Mouse (Mus musculus) frontal cortex, adult 2 months (tissue): Measurements from ENCODE around the gene Odaph. TPM values are rescaled to one million over a fixed set of nuclear protein-coding genes. Genes with fewer than 3 reads are reported as not detected.
"Not testable (repeated sequence)": the region's sequence is repeated elsewhere in the genome, so short reads cannot be mapped to it uniquely, and the experiment has no call there.

Experiments
- DNase-seq, 2 experiments: peaks; one replicate each; pipeline ENCODE4 v3.0.0; 2022; ENCODE audit warnings: low spot score in 1 of 2; ENCODE audit errors: extremely low spot score in 1 of 2
- polyA plus RNA-seq: library from polyadenylated mRNA; depleted of rRNA; stranded (reverse); fragments of >200 nt; gene quantifications from 2 replicates; pipeline ENCODE4 v1.2.3, GENCODE M21; 2012; rRNA removed

Odaph gene
- polyA plus RNA-seq, result not detected in 2 replicates

- DNase-seq, result no peak
These were observed at the start of gene Odaph for GRCm38 (mm10) chr5:91987236-91987635. Odaph (plus strand) TSS chr5:91987475.

DNA sequence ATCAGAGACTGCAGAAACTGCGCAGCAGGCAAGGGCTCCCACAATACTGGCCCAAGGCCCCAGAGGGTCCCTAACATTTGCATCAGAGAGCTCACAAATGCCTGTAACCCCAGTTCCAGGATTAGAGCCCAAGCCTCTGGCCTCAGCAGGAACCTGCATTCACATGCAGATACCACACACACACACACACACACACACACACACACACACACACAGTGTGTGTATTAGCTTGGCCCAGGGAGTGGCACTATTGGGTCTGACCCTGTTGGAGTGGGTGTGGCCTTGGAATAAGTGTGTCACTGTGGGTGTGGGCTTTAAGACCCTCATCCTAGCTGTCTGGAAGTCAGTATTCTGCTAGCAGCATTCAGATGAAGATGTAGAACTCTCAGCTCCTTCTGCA lies 41.7 kb upstream of the Odaph start:
- not testable (repeated sequence) for DNase-seq

GRCm38 (mm10) chr5:91947008-91947407 lies 40.3 kb upstream of the Odaph start:
- no peak for DNase-seq

GRCm38 (mm10) chr5:91949441-91949840 lies 37.8 kb upstream of the Odaph start:
- DNase-seq, result no peak

- peak in 1 of 2 experiments; percentile 60 for DNase-seq
These were observed 35.9 kb upstream of the Odaph start for GRCm38 (mm10) chr5:91951404-91951803.

- no peak for DNase-seq
These were observed 30.1 kb upstream of the Odaph start for GRCm38 (mm10) chr5:91956991-91957760.

DNA sequence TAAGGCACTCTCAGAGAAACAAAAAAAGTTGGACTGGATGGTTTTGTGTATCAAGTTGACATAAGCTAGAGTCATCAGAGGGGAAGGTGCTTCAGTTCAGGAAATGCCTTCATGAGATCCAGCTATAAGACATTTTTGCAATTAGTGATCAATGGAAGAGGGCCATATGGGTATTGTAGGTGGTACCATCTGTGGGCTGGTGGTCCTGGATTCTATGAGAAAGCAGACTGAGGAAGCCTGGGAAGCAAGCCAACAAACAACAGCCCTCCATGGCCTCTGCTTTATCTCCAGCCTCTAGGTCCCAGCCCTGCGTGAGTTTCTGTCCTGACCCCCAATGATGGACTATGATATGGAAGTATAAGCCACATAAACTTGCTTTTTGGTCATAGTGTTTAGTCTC lies 28.2 kb upstream of the Odaph start:
- DNase-seq, result no peak

- no peak for DNase-seq
These were observed 27.3 kb upstream of the Odaph start for GRCm38 (mm10) chr5:91959986-91960385.

DNA sequence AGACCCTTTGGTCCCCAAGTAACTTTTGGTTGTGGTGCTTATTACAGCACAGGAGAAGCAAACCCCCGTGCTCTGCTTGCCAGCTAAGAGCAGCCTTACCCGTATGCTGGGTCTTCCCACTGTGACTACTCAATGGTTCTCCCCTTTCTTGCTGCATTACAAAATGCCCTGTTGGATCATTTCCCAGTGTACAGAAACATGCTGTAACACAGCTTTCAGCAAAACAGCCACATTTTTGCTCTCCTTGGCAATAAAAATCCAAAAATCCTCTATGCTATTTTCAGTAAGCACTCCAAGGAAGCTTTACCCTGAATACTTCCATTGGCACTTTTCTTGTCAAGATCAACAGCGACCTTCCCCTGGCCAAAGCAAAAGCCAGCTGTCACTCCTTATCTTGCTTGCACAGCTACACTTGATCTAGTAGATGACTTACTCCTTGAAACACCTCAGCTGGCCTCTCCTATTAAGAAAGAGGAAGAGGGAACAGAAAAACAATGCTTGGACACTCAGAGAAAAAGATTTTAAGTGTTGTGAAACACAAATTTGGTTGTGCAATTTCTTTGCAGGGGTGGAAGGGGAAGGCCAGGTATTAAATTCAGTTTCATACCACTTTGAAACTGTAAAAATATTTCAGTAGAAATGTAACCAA lies 26.5 kb upstream of the Odaph start:
- DNase-seq, result peak in 1 of 2 experiments; percentile 34

- no peak for DNase-seq
These were observed 25.9 kb upstream of the Odaph start for GRCm38 (mm10) chr5:91961370-91961769.

- no peak for DNase-seq
These were observed 25.0 kb upstream of the Odaph start for GRCm38 (mm10) chr5:91962259-91962638.

DNA sequence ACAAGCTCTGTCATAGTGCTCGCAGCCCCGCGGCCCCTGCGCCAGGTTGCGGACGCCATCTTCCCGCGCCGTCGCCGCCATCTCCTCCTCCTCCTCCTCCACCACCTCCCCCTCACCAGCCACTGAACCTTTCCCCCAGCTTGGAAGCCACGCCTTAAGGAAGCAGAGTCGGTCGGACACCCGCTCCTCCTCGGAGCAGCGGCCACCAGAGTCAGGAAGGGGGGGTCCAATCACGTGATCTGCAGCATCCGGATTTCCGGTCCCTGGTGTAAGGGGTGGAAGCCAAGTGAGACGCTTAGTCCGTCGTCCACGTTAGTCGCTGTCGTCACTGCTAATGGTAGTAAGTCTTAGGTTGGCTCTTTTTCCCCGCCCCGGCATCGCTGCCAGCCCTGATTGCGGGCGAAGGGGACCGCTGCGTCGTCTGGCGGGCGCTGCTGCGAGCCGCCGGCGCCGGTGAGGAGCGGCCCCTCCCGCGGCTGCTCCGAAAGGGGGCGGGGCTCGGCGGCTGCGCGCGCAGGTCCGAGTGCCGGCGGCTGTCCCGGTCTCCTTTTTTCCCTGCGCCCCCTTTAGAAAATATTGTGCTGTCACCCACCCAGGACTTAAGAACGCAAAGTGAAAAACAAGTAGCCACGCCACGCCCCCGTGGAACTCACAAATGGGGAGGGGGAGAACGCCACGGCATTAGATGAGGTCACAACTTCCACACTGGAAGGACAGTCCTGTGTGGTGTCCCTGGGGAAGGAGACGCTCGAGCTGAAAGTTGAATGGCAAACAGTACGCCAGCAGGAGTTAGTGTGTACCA lies 24.4 kb upstream of the Odaph start, which contains the start of gene Rchy1:
Gene Rchy1, minus strand, starts transcription at position 430 of the 802 bp plus-strand sequence.
- peak; percentile 87 to 93 for DNase-seq

DNA sequence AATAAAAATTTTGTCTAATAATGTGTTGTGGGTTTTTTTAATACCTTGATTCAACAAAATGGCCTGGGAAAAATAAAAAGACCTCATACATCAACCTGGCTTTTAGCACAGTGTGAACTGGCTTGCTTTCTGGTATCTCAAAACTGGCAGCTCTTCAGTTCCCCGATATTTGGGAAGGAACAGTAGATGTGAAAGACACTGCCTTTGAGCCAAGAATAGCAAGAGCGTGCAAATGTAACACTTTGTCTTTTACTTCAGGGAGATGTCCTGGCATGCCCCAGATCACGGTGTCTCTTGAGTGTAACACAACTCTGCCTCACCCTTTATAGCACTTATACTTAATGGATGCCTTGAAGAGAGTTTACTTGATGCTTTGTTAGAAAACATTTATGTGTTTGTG lies 15.2 kb upstream of the Odaph start:
- DNase-seq, result no peak

DNA sequence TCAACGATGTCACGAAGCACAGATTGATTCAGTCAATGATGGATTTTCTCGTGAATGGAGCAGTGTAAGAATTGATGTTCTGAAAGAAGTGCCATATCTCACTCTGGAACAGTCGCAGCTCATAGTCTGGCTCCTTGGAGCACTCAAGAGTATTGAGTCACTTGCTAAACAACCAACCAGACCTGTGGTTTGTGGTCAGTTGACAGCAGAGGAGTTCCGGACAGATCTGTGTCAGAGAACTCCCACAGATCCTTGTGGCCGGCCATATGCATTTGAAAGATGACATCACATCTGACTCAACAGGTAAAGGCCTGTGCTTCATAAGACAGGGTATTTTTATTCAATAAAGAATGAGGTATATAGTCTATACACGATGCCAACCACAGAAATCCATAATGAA lies 13.3 kb upstream of the Odaph start:
- no peak for DNase-seq

DNA sequence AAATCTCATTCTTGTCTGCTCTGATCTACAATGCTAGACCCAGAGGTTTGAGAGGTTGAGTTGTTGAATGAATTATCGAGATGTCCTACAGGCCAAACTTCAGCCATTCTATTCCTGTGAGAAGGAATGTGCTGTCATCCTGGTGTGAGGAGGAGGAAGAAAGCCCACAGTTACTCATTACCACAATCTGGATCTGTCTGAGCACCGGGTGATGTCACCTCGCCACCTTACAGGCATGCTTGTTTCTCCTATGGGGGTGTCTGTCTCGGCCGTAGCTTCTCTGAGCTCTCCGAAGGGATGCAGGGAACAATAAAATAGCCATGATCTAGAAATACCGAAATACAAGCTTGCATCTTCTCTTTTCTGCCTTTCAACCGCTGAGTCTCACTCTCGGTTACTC lies 11.5 kb upstream of the Odaph start:
- peak in 1 of 2 experiments; percentile 32 for DNase-seq

GRCm38 (mm10) chr5:91976566-91977396 lies 10.5 kb upstream of the Odaph start:
- no peak for DNase-seq

DNA sequence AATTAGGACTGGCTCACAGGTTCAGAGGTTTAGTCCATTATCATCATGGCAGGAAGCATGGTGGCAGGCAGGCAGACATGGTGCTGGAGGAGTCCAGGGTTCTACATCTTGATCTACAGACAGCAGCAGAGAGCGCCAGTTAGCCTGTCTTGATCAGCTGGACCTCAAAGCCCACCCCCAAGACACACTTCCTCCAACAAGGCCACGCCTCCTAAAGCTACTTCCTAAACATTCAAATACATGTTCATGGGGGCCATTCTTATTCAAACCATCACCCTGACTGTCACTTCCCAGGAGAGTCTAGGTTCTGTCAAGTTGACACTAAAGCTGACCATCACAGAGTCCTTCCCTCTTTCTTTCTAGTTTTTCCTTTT lies 9.9 kb upstream of the Odaph start:
- no peak for DNase-seq

DNA sequence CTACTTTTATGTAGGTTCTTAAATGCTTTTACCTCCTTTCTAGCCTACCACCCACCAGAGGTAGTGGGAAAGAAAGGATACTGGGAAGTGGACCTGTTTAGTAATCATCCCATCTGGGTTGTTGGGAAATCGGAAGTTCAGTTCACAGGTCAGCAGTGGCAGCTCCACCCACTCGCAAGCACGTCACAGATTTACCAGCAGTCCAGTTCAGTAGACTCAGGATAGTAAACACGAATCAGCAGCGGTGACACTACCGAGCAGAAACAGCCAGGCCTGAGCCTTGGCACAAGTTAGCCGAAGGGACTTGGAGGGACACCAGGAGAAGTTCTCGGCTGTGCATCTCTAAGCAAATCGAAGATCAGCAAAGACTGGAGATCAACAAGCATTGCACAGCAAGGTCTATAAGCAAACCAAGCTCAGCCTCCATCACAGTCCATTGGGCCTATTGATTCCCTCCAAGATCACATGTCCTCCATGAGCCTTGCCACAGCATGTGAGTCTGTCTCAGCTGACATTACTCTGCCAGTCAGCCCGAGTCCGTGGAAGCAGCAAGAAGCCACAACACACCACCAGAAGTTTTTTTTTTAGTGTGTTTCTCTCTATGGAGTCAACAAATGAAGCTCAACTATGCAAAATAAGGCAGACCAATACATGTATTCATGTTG lies 6.0 kb upstream of the Odaph start:
- no peak for DNase-seq

- no peak for DNase-seq
These were observed 3.8 kb upstream of the Odaph start for GRCm38 (mm10) chr5:91983490-91983889.

DNA sequence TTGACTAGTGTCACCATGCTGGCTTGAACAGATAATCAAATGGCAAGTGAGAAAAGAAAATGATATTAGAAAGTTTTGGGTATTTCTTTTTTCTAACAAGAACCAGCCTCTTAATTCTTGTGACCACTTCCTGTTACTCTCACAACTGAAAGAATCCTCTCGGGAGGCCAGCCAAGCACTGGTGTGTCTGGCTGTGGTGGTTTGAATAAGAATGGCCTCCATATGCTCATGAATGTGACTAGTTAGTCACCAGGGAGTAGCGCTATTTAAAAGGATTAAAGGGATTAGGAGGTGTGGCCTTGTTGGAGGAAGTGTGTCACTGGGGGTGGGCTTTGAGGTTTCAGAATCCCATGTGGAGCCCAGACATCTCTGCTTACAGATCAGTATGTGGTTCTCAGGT lies 1.6 kb upstream of the Odaph start:
- DNase-seq, result no peak
